Mouse (Mus musculus): ENCODE measurements at regions not wholly inside any gene's neighbourhood (a gene's known extent, or its start where the extent isn't known, plus 50 kb on each side); places are given as distances from the start of the nearest gene placed in this dataset.

GRCm38 (mm10) chr1:159034952-159035351, 54.7 kb upstream of the Pappa2 start:
- ATAC-seq (ENCODE audit: low FRiP score, low TSS enrichment): no peak
- no peaks in the 10 kb centered on the region for H3K27me3 ChIP-seq (ENCODE audit: insufficient read depth, low read length)
- H3K27ac ChIP-seq (ENCODE audit: low read length): no peak overlapping the region
- no peak overlapping the region for H3K4me2 ChIP-seq (replicated peaks; ENCODE audit: low read depth, low read length)
- no peak overlapping the region for H3K9ac ChIP-seq (replicated peaks; ENCODE audit: low read length)
- no peaks in the 10 kb centered on the region for H3K9me3 ChIP-seq (ENCODE audit: low read length)
- H3K4me1 ChIP-seq (ENCODE audit: insufficient read depth, low read length): no peaks in the 10 kb centered on the region
- H3K4me3 ChIP-seq (ENCODE audit: low read length): no peak overlapping the region
- 57% methylated on average over 2 of the region's 2 CpGs for WGBS
- no peaks in the 10 kb centered on the region for H3K36me3 ChIP-seq (ENCODE audit: insufficient read depth, low read length)

GRCm38 (mm10) chr1:159036371-159036770, 56.1 kb upstream of the Pappa2 start:
- Histone ChIP-seq H3K4me1 (ENCODE audit: insufficient read depth, low read length) (no peaks in the 10 kb centered on the region), H3K9me3 (ENCODE audit: low read length) (no peaks in the 10 kb centered on the region), H3K36me3 (ENCODE audit: insufficient read depth, low read length) (no peaks in the 10 kb centered on the region), H3K27ac (ENCODE audit: low read length) (no peak overlapping the region), H3K27me3 (ENCODE audit: insufficient read depth, low read length) (no peaks in the 10 kb centered on the region), H3K9ac (replicated peaks; ENCODE audit: low read length) (no peak overlapping the region), H3K4me2 (replicated peaks; ENCODE audit: low read depth, low read length) (no peak overlapping the region), H3K4me3 (ENCODE audit: low read length) (no peak overlapping the region)
- WGBS: 78% methylated on average over 6 of the region's 6 CpGs
- no peak for ATAC-seq (ENCODE audit: low FRiP score, low TSS enrichment)

- Histone ChIP-seq H3K4me1 (ENCODE audit: insufficient read depth, low read length) (no peaks in the 10 kb centered on the region), H3K9ac (replicated peaks; ENCODE audit: low read length) (no peak overlapping the region), H3K4me3 (ENCODE audit: low read length) (no peak overlapping the region), H3K27me3 (ENCODE audit: insufficient read depth, low read length) (no peaks in the 10 kb centered on the region), H3K4me2 (replicated peaks; ENCODE audit: low read depth, low read length) (no peak overlapping the region), H3K27ac (ENCODE audit: low read length) (no peak overlapping the region), H3K36me3 (ENCODE audit: insufficient read depth, low read length) (no peaks in the 10 kb centered on the region), H3K9me3 (ENCODE audit: low read length) (no peaks in the 10 kb centered on the region)
- 69% methylated on average over 4 of the region's 4 CpGs for WGBS
- ATAC-seq (ENCODE audit: low FRiP score, low TSS enrichment): no peak
These were observed 65.6 kb upstream of the Pappa2 start for GRCm38 (mm10) chr1:159045870-159046385.

GRCm38 (mm10) chr1:159065024-159065423, 84.7 kb upstream of the Pappa2 start:
- H3K36me3 ChIP-seq (ENCODE audit: insufficient read depth, low read length): no peaks in the 10 kb centered on the region
- peak; percentile 79; the same call in 1 of the 2 replicates for ATAC-seq (ENCODE audit: low FRiP score, low TSS enrichment)
- no peak overlapping the region for H3K4me2 ChIP-seq (replicated peaks; ENCODE audit: low read depth, low read length)
- H3K9me3 ChIP-seq (ENCODE audit: low read length): no peaks in the 10 kb centered on the region
- no peak overlapping the region for H3K4me3 ChIP-seq (ENCODE audit: low read length)
- H3K27ac ChIP-seq (ENCODE audit: low read length): no peak overlapping the region
- H3K4me1 ChIP-seq (ENCODE audit: insufficient read depth, low read length): no peaks in the 10 kb centered on the region
- H3K27me3 ChIP-seq (ENCODE audit: insufficient read depth, low read length): no peaks in the 10 kb centered on the region
- H3K9ac ChIP-seq (replicated peaks; ENCODE audit: low read length): no peak overlapping the region
- WGBS: 45% methylated on average over 1 of the region's 1 CpGs

GRCm38 (mm10) chr1:159099205-159099604, 118.9 kb upstream of the Pappa2 start:
- H3K9ac ChIP-seq (replicated peaks; ENCODE audit: low read length): no peak overlapping the region
- no peaks in the 10 kb centered on the region for H3K27me3 ChIP-seq (ENCODE audit: insufficient read depth, low read length)
- peak; percentile 87 for ATAC-seq (ENCODE audit: low FRiP score, low TSS enrichment)
- no peak overlapping the region for H3K4me3 ChIP-seq (ENCODE audit: low read length)
- no peaks in the 10 kb centered on the region for H3K4me1 ChIP-seq (ENCODE audit: insufficient read depth, low read length)
- no peaks in the 10 kb centered on the region for H3K36me3 ChIP-seq (ENCODE audit: insufficient read depth, low read length)
- 0 out of 2 replicates have a peak overlapping the region, but pooled peaks have one; percentile 34 for H3K27ac ChIP-seq (ENCODE audit: low read length)
- WGBS: 56% methylated on average over 2 of the region's 2 CpGs
- no peaks in the 10 kb centered on the region for H3K9me3 ChIP-seq (ENCODE audit: low read length)
- H3K4me2 ChIP-seq (replicated peaks; ENCODE audit: low read depth, low read length): no peak overlapping the region

- H3K4me1 ChIP-seq (ENCODE audit: insufficient read depth, low read length): no peaks in the 10 kb centered on the region
- 83% methylated on average over 3 of the region's 3 CpGs for WGBS
- H3K27ac ChIP-seq (ENCODE audit: low read length): no peak overlapping the region
- no peaks in the 10 kb centered on the region for H3K9me3 ChIP-seq (ENCODE audit: low read length)
- no peaks in the 10 kb centered on the region for H3K27me3 ChIP-seq (ENCODE audit: insufficient read depth, low read length)
- H3K36me3 ChIP-seq (ENCODE audit: insufficient read depth, low read length): no peaks in the 10 kb centered on the region
- ATAC-seq (ENCODE audit: low FRiP score, low TSS enrichment): no peak
- no peak overlapping the region for H3K4me3 ChIP-seq (ENCODE audit: low read length)
- H3K4me2 ChIP-seq (replicated peaks; ENCODE audit: low read depth, low read length): no peak overlapping the region
- H3K9ac ChIP-seq (replicated peaks; ENCODE audit: low read length): no peak overlapping the region
These were observed 109.9 kb upstream of the Cop1 start for GRCm38 (mm10) chr1:159122201-159122600.

GRCm38 (mm10) chr1:159124874-159125273, 107.2 kb upstream of the Cop1 start:
- ATAC-seq (ENCODE audit: low FRiP score, low TSS enrichment): no peak
- H3K27ac ChIP-seq (ENCODE audit: low read length): no peak overlapping the region
- H3K4me2 ChIP-seq (replicated peaks; ENCODE audit: low read depth, low read length): no peak overlapping the region
- H3K4me3 ChIP-seq (ENCODE audit: low read length): no peak overlapping the region
- H3K36me3 ChIP-seq (ENCODE audit: insufficient read depth, low read length): no peaks in the 10 kb centered on the region
- no peak overlapping the region for H3K9ac ChIP-seq (replicated peaks; ENCODE audit: low read length)
- no peaks in the 10 kb centered on the region for H3K9me3 ChIP-seq (ENCODE audit: low read length)
- H3K27me3 ChIP-seq (ENCODE audit: insufficient read depth, low read length): no peaks in the 10 kb centered on the region
- no peaks in the 10 kb centered on the region for H3K4me1 ChIP-seq (ENCODE audit: insufficient read depth, low read length)

GRCm38 (mm10) chr1:159135301-159135700, 96.8 kb upstream of the Cop1 start:
- Histone ChIP-seq H3K9me3 (ENCODE audit: low read length) (no peaks in the 10 kb centered on the region), H3K4me1 (ENCODE audit: insufficient read depth, low read length) (no peaks in the 10 kb centered on the region), H3K9ac (replicated peaks; ENCODE audit: low read length) (no peak overlapping the region), H3K27ac (ENCODE audit: low read length) (no peak overlapping the region), H3K4me2 (replicated peaks; ENCODE audit: low read depth, low read length) (peak overlapping the region; percentile 39), H3K4me3 (ENCODE audit: low read length) (peak overlapping the region; percentile 20), H3K27me3 (ENCODE audit: insufficient read depth, low read length) (no peaks in the 10 kb centered on the region), H3K36me3 (ENCODE audit: insufficient read depth, low read length) (no peaks in the 10 kb centered on the region)
- ATAC-seq (ENCODE audit: low FRiP score, low TSS enrichment): peak; percentile 42; the same call in 1 of the 2 replicates
- WGBS: 8% methylated on average over 10 of the region's 10 CpGs

- Histone ChIP-seq H3K4me2 (replicated peaks; ENCODE audit: low read depth, low read length) (no peak overlapping the region), H3K9ac (replicated peaks; ENCODE audit: low read length) (no peak overlapping the region), H3K9me3 (ENCODE audit: low read length) (no peaks in the 10 kb centered on the region), H3K36me3 (ENCODE audit: insufficient read depth, low read length) (no peaks in the 10 kb centered on the region), H3K4me3 (ENCODE audit: low read length) (no peak overlapping the region), H3K4me1 (ENCODE audit: insufficient read depth, low read length) (no peaks in the 10 kb centered on the region), H3K27me3 (ENCODE audit: insufficient read depth, low read length) (no peaks in the 10 kb centered on the region), H3K27ac (ENCODE audit: low read length) (no peak overlapping the region)
- no peak for ATAC-seq (ENCODE audit: low FRiP score, low TSS enrichment)
- 91% methylated on average over 8 of the region's 8 CpGs for WGBS
These were observed 84.2 kb upstream of the Cop1 start for GRCm38 (mm10) chr1:159147788-159148497.

GRCm38 (mm10) chr1:159148498-159149187, 83.5 kb upstream of the Cop1 start:
- Histone ChIP-seq H3K27me3 (ENCODE audit: insufficient read depth, low read length) (no peaks in the 10 kb centered on the region), H3K4me1 (ENCODE audit: insufficient read depth, low read length) (no peaks in the 10 kb centered on the region), H3K4me2 (replicated peaks; ENCODE audit: low read depth, low read length) (no peak overlapping the region), H3K9ac (replicated peaks; ENCODE audit: low read length) (no peak overlapping the region), H3K36me3 (ENCODE audit: insufficient read depth, low read length) (no peaks in the 10 kb centered on the region), H3K4me3 (ENCODE audit: low read length) (no peak overlapping the region), H3K27ac (ENCODE audit: low read length) (no peak overlapping the region), H3K9me3 (ENCODE audit: low read length) (no peaks in the 10 kb centered on the region)
- 77% methylated on average over 9 of the region's 9 CpGs for WGBS
- ATAC-seq (ENCODE audit: low FRiP score, low TSS enrichment): no peak
